Mouse (Mus musculus) midbrain, embryonic 10.5 days (tissue): ENCODE measurements at regions not wholly inside any gene's neighbourhood (a gene's known extent, or its start where the extent isn't known, plus 50 kb on each side); places are given as distances from the start of the nearest gene placed in this dataset.

Source experiments
- DNase-seq: peaks from one replicate; pipeline ENCODE4 v3.0.0-alpha.2; 2017; ENCODE audit warnings: low spot score
- H3K27ac ChIP-seq: fragments of 300-500 bp; sonication (generic); replicated peaks from 2 replicates; pipeline ENCODE4 v1.5.1; 2016; ENCODE audit warnings: mild to moderate bottlenecking
- H3K27me3 ChIP-seq: fragments of 300-500 bp; sonication (generic); 2 replicates; pipeline ENCODE4 v1.6.1; 2016; ENCODE audit warnings: low read depth, mild to moderate bottlenecking; ENCODE audit not compliant: poor library complexity, severe bottlenecking
- H3K36me3 ChIP-seq: fragments of 300-500 bp; sonication (generic); 2 replicates; pipeline ENCODE4 v1.6.1; 2016; ENCODE audit warnings: mild to moderate bottlenecking, moderate library complexity
- H3K4me1 ChIP-seq: fragments of 300-500 bp; sonication (generic); 2 replicates; pipeline ENCODE4 v1.6.1; 2016
- H3K4me3 ChIP-seq: fragments of 300-500 bp; sonication (generic); 2 replicates; pipeline ENCODE4 v1.5.1; 2016; ENCODE audit warnings: mild to moderate bottlenecking, moderate library complexity
- H3K9me3 ChIP-seq: fragments of 300-500 bp; sonication (generic); replicated peaks from 2 replicates; pipeline ENCODE4 v1.6.1; 2016; ENCODE audit warnings: mild to moderate bottlenecking
- WGBS: fragments of 180-500 bp; shearing (Covaris S2); methylation state at CpG from one replicate; pipeline ENCODE4 v1.1.7; 2016; 5-methylcytosine and 5-hydroxymethylcytosine counted together

- DNase-seq = no peak
- 89% methylated on average over 8 of the region's 8 CpGs for WGBS
- Histone ChIP-seq H3K4me3 (no peak overlapping the region), H3K27ac (no peak overlapping the region), H3K4me1 (peaks cover 5% of the 10 kb centered on the region; the same call in 1 of the 2 replicates), H3K27me3 (no peaks in the 10 kb centered on the region), H3K36me3 (no peaks in the 10 kb centered on the region), H3K9me3 (peaks cover 7% of the 10 kb centered on the region; the same call in 1 of the 2 replicates)
Observed at GRCm38 (mm10) chr13:51983002-51983401, 136.5 kb downstream of the Gadd45g start.

- Histone ChIP-seq H3K27ac (no peak overlapping the region), H3K36me3 (no peaks in the 10 kb centered on the region), H3K4me3 (no peak overlapping the region), H3K4me1 (peaks cover 5% of the 10 kb centered on the region; the same call in 1 of the 2 replicates), H3K9me3 (0 out of 2 replicates have a peak, but pooled peaks cover 4% of the 10 kb centered on the region), H3K27me3 (no peaks in the 10 kb centered on the region)
- no peak for DNase-seq
- WGBS = 93% methylated on average over 5 of the region's 5 CpGs
Observed at GRCm38 (mm10) chr13:51983575-51983974, 137.1 kb downstream of the Gadd45g start.

- H3K9me3 ChIP-seq = no peaks in the 10 kb centered on the region
- DNase-seq = no peak
- H3K4me1 ChIP-seq = 0 out of 2 replicates have a peak, but pooled peaks cover under 1% of the 10 kb centered on the region
- no peaks in the 10 kb centered on the region for H3K36me3 ChIP-seq
- H3K27ac ChIP-seq = no peak overlapping the region
- H3K27me3 ChIP-seq = no peaks in the 10 kb centered on the region
- H3K4me3 ChIP-seq = no peak overlapping the region
- 83% methylated on average over 4 of the region's 4 CpGs for WGBS
Observed at GRCm38 (mm10) chr13:51991339-51991738, 144.9 kb downstream of the Gadd45g start.

- Histone ChIP-seq H3K4me1 (peaks cover 4% of the 10 kb centered on the region; the same call in 1 of the 2 replicates), H3K36me3 (no peaks in the 10 kb centered on the region)
- WGBS = 88% methylated on average over 6 of the region's 6 CpGs
Observed at GRCm38 (mm10) chr13:51992878-51993277, 146.4 kb downstream of the Gadd45g start.

GRCm38 (mm10) chr13:51996163-51996562 lies 149.7 kb downstream of the Gadd45g start:
- Histone ChIP-seq H3K36me3 (no peaks in the 10 kb centered on the region), H3K4me1 (peaks cover 7% of the 10 kb centered on the region; the same call in 1 of the 2 replicates), H3K9me3 (no peaks in the 10 kb centered on the region), H3K27me3 (no peaks in the 10 kb centered on the region), H3K27ac (no peak overlapping the region), H3K4me3 (no peak overlapping the region)
- DNase-seq = no peak
- WGBS = 85% methylated on average over 4 of the region's 4 CpGs

More at GRCm38 (mm10) chr13:51992878-51993277, 146.4 kb downstream of the Gadd45g start:
- no peak for DNase-seq
- no peak overlapping the region for H3K4me3 ChIP-seq
- no peak overlapping the region for H3K27ac ChIP-seq
- no peaks in the 10 kb centered on the region for H3K27me3 ChIP-seq
- no peaks in the 10 kb centered on the region for H3K9me3 ChIP-seq

GRCm38 (mm10) chr13:51998542-51998941 lies 152.1 kb downstream of the Gadd45g start:
- WGBS = 92% methylated on average over 7 of the region's 7 CpGs
- no peaks in the 10 kb centered on the region for H3K36me3 ChIP-seq
- H3K27ac ChIP-seq = no peak overlapping the region
- no peak for DNase-seq
- H3K9me3 ChIP-seq = no peaks in the 10 kb centered on the region
- no peak overlapping the region for H3K4me3 ChIP-seq
- no peaks in the 10 kb centered on the region for H3K27me3 ChIP-seq
- peaks cover 7% of the 10 kb centered on the region; the same call in 1 of the 2 replicates for H3K4me1 ChIP-seq

GRCm38 (mm10) chr13:52001811-52002210 lies 155.3 kb downstream of the Gadd45g start:
- no peak overlapping the region for H3K4me3 ChIP-seq
- no peaks in the 10 kb centered on the region for H3K36me3 ChIP-seq
- 0 out of 2 replicates have a peak, but pooled peaks cover 4% of the 10 kb centered on the region for H3K4me1 ChIP-seq
- H3K27ac ChIP-seq = no peak overlapping the region
- 77% methylated on average over 12 of the region's 12 CpGs for WGBS
- no peak for DNase-seq
- H3K27me3 ChIP-seq = no peaks in the 10 kb centered on the region
- no peaks in the 10 kb centered on the region for H3K9me3 ChIP-seq

GRCm38 (mm10) chr13:52003946-52004539 lies 157.6 kb downstream of the Gadd45g start:
- DNase-seq = no peak
- WGBS = 87% methylated on average over 5 of the region's 5 CpGs
- 0 out of 2 replicates have a peak, but pooled peaks cover 4% of the 10 kb centered on the region for H3K4me1 ChIP-seq
- no peaks in the 10 kb centered on the region for H3K9me3 ChIP-seq
- no peak overlapping the region for H3K4me3 ChIP-seq
- no peaks in the 10 kb centered on the region for H3K36me3 ChIP-seq
- no peak overlapping the region for H3K27ac ChIP-seq
- H3K27me3 ChIP-seq = no peaks in the 10 kb centered on the region

GRCm38 (mm10) chr13:52007585-52008395 lies 161.3 kb downstream of the Gadd45g start:
- 78% methylated on average over 6 of the region's 6 CpGs for WGBS
- Histone ChIP-seq H3K4me3 (no peak overlapping the region), H3K9me3 (no peaks in the 10 kb centered on the region), H3K36me3 (no peaks in the 10 kb centered on the region), H3K27ac (no peak overlapping the region), H3K27me3 (peaks cover 11% of the 10 kb centered on the region; the same call in 1 of the 2 replicates), H3K4me1 (no peaks in the 10 kb centered on the region)
- no peak for DNase-seq

GRCm38 (mm10) chr13:52009231-52009630 lies 162.8 kb downstream of the Gadd45g start:
- no peak overlapping the region for H3K27ac ChIP-seq
- H3K4me3 ChIP-seq = no peak overlapping the region
- H3K27me3 ChIP-seq = peaks cover 23% of the 10 kb centered on the region; the same call in 1 of the 2 replicates
- 90% methylated on average over 4 of the region's 4 CpGs for WGBS
- DNase-seq = no peak
- no peaks in the 10 kb centered on the region for H3K9me3 ChIP-seq
- no peaks in the 10 kb centered on the region for H3K36me3 ChIP-seq
- peaks cover 10% of the 10 kb centered on the region for H3K4me1 ChIP-seq

GRCm38 (mm10) chr13:52009766-52010165 lies 163.3 kb downstream of the Gadd45g start:
- no peak overlapping the region for H3K4me3 ChIP-seq
- 92% methylated on average over 6 of the region's 6 CpGs for WGBS
- no peaks in the 10 kb centered on the region for H3K9me3 ChIP-seq
- no peak for DNase-seq
- H3K36me3 ChIP-seq = no peaks in the 10 kb centered on the region
- no peak overlapping the region for H3K27ac ChIP-seq
- peaks cover 27% of the 10 kb centered on the region; the same call in 1 of the 2 replicates for H3K27me3 ChIP-seq
- H3K4me1 ChIP-seq = peaks cover 16% of the 10 kb centered on the region

- no peak for DNase-seq
- Histone ChIP-seq H3K27me3 (peaks cover 28% of the 10 kb centered on the region), H3K27ac (no peak overlapping the region), H3K36me3 (no peaks in the 10 kb centered on the region), H3K4me3 (no peak overlapping the region), H3K4me1 (peaks cover 28% of the 10 kb centered on the region), H3K9me3 (no peaks in the 10 kb centered on the region)
- 77% methylated on average over 3 of the region's 3 CpGs for WGBS
Observed at GRCm38 (mm10) chr13:52011001-52011400, 164.5 kb downstream of the Gadd45g start.

GRCm38 (mm10) chr13:52013182-52013581 lies 166.7 kb downstream of the Gadd45g start:
- no peaks in the 10 kb centered on the region for H3K9me3 ChIP-seq
- peaks cover 48% of the 10 kb centered on the region for H3K27me3 ChIP-seq
- WGBS = 81% methylated on average over 1 of the region's 1 CpGs

More at GRCm38 (mm10) chr13:52013182-52013581, 166.7 kb downstream of the Gadd45g start:
- Histone ChIP-seq H3K27ac (no peak overlapping the region), H3K36me3 (no peaks in the 10 kb centered on the region), H3K4me3 (no peak overlapping the region), H3K4me1 (peaks cover 39% of the 10 kb centered on the region)
- DNase-seq = no peak
